ENCODE assay signal across 8 mouse cellular contexts in genomic region chr10:67512871-67513270, GRCm38 (mm10).
"Had no signal": no experiment of that assay in that cellular context is flagged by ENCODE, and none has a peak within 500 bp of the region (broad histone marks: within the 10 kb centered on the region; RNA-seq: fewer than 3 reads in every experiment).

No protein-coding gene starts in this region.

- DNase-seq: gastrocnemius, adult 2 months; gastrocnemius, postnatal 10 days; gastrocnemius, postnatal 25 days; kidney, adult 18-20 months; kidney, adult 8-10 months; kidney, postnatal 10 days; kidney, postnatal 25 days; kidney, postnatal 4 days had no signal
